Mouse (Mus musculus) small intestine, adult 2 months (tissue): ENCODE measurements at regions not wholly inside any gene's neighbourhood (a gene's known extent, or its start where the extent isn't known, plus 50 kb on each side); places are given as distances from the start of the nearest gene placed in this dataset.

ENCODE experiments used
- H3K27ac ChIP-seq: fragments of 200-500 bp; 2 replicates; pipeline ENCODE4 v1.5.1; 2012; ENCODE audit warnings: low read depth, low read length, control low read depth, inconsistent platforms; ENCODE audit not compliant: insufficient read depth
- H3K27me3 ChIP-seq: fragments of 200-500 bp; 2 replicates; pipeline ENCODE4 v1.6.1; 2012; ENCODE audit warnings: mild to moderate bottlenecking, moderate library complexity, low read length, inconsistent platforms; ENCODE audit not compliant: control insufficient read depth, insufficient read depth
- H3K36me3 ChIP-seq: fragments of 200-500 bp; 2 replicates; pipeline ENCODE4 v1.6.1; 2012; ENCODE audit warnings: mild to moderate bottlenecking, low read length, control low read depth, inconsistent platforms; ENCODE audit not compliant: control insufficient read depth, insufficient read depth
- H3K4me1 ChIP-seq: fragments of 200-500 bp; 2 replicates; pipeline ENCODE4 v1.6.1; 2012; ENCODE audit warnings: low read length, inconsistent platforms, mixed read lengths; ENCODE audit not compliant: control insufficient read depth, insufficient read depth, insufficient read length
- H3K4me3 ChIP-seq: fragments of 200-500 bp; 2 replicates; pipeline ENCODE4 v1.5.1; 2012; ENCODE audit warnings: low read depth, mild to moderate bottlenecking, control low read depth, inconsistent platforms, low read length, moderate library complexity
- CTCF ChIP-seq: fragments of 200-500 bp; IDR thresholded peaks from 2 replicates; pipeline ENCODE4 v1.5.1; 2012; ENCODE audit warnings: low read depth, mild to moderate bottlenecking, control low read depth, inconsistent platforms, low read length, moderate library complexity, mixed read lengths; ENCODE audit not compliant: insufficient replicate concordance, insufficient read length; ENCODE audit errors: extremely low read depth
- POLR2A ChIP-seq: fragments of 200-500 bp; IDR thresholded peaks from 2 replicates; pipeline ENCODE4 v1.6.1; 2012; ENCODE audit warnings: low read depth, mild to moderate bottlenecking, control low read depth, inconsistent platforms, low read length, moderate library complexity
- WGBS: fragments of 180-500 bp; shearing (Covaris S2); methylation state at CpG from one replicate; pipeline ENCODE4 v1.1.7; 2018; 5-methylcytosine and 5-hydroxymethylcytosine counted together

GRCm38 (mm10) chr9:24943830-24944229, 145.4 kb upstream of the Gm10181 start:
- no peak overlapping the region for H3K27ac ChIP-seq
- H3K4me3 ChIP-seq: no peak overlapping the region
- 35% methylated on average over 6 of the region's 6 CpGs for WGBS
- no peaks in the 10 kb centered on the region for H3K4me1 ChIP-seq
- no peak for TF ChIP-seq POLR2A
- TF ChIP-seq CTCF: no peak
- no peaks in the 10 kb centered on the region for H3K27me3 ChIP-seq
- H3K36me3 ChIP-seq: no peaks in the 10 kb centered on the region

GRCm38 (mm10) chr9:24952516-24952915, 136.7 kb upstream of the Gm10181 start:
- WGBS: 37% methylated on average over 23 of the region's 23 CpGs
- H3K4me3 ChIP-seq: no peak overlapping the region
- TF ChIP-seq POLR2A: no peak
- TF ChIP-seq CTCF: no peak
- no peaks in the 10 kb centered on the region; the same call in 1 of the 2 replicates for H3K27me3 ChIP-seq
- no peaks in the 10 kb centered on the region for H3K36me3 ChIP-seq
- H3K4me1 ChIP-seq: no peaks in the 10 kb centered on the region
- H3K27ac ChIP-seq: no peak overlapping the region

GRCm38 (mm10) chr9:24955641-24956040, 133.6 kb upstream of the Gm10181 start:
- WGBS: 70% methylated on average over 5 of the region's 5 CpGs
- TF ChIP-seq POLR2A (no peak), CTCF (no peak)
- H3K4me1 ChIP-seq: no peaks in the 10 kb centered on the region
- H3K36me3 ChIP-seq: no peaks in the 10 kb centered on the region
- H3K4me3 ChIP-seq: no peak overlapping the region
- H3K27ac ChIP-seq: no peak overlapping the region
- no peaks in the 10 kb centered on the region; the same call in 1 of the 2 replicates for H3K27me3 ChIP-seq

GRCm38 (mm10) chr9:24956566-24956965, 132.7 kb upstream of the Gm10181 start:
- Histone ChIP-seq H3K4me1 (no peaks in the 10 kb centered on the region), H3K4me3 (no peak overlapping the region), H3K36me3 (no peaks in the 10 kb centered on the region), H3K27ac (no peak overlapping the region), H3K27me3 (no peaks in the 10 kb centered on the region; the same call in 1 of the 2 replicates)
- WGBS: 57% methylated on average over 7 of the region's 7 CpGs
- TF ChIP-seq POLR2A (no peak), CTCF (no peak)

- Histone ChIP-seq H3K27me3 (no peaks in the 10 kb centered on the region), H3K4me3 (no peak overlapping the region), H3K36me3 (no peaks in the 10 kb centered on the region), H3K27ac (no peak overlapping the region), H3K4me1 (no peaks in the 10 kb centered on the region)
- WGBS: 56% methylated on average over 1 of the region's 1 CpGs
- TF ChIP-seq CTCF (no peak), POLR2A (no peak)
These were observed 125.9 kb upstream of the Gm10181 start for GRCm38 (mm10) chr9:24963290-24963689.

- H3K4me3 ChIP-seq: no peak overlapping the region
- no peak overlapping the region for H3K27ac ChIP-seq
- H3K4me1 ChIP-seq: no peaks in the 10 kb centered on the region
- TF ChIP-seq POLR2A: no peak
- TF ChIP-seq CTCF: no peak
- H3K27me3 ChIP-seq: no peaks in the 10 kb centered on the region
- 69% methylated on average over 10 of the region's 10 CpGs for WGBS
- no peaks in the 10 kb centered on the region for H3K36me3 ChIP-seq
These were observed 121.7 kb upstream of the Gm10181 start for GRCm38 (mm10) chr9:24967571-24967970.

GRCm38 (mm10) chr9:24974021-24974741, 115.0 kb upstream of the Gm10181 start:
- TF ChIP-seq POLR2A: no peak
- TF ChIP-seq CTCF: no peak
- Histone ChIP-seq H3K4me1 (no peaks in the 10 kb centered on the region), H3K4me3 (no peak overlapping the region), H3K27ac (no peak overlapping the region), H3K36me3 (no peaks in the 10 kb centered on the region), H3K27me3 (no peaks in the 10 kb centered on the region)
- WGBS: 15% methylated on average over 19 of the region's 19 CpGs
